Mouse (Mus musculus) liver, embryonic 14.5 days (tissue): ENCODE data around the gene Atp5g2. TPM values are rescaled to one million over a fixed set of nuclear protein-coding genes. Genes with fewer than 3 reads are reported as not detected.
A peak's percentile ranks its signal among the peaks of the same experiment; 100 is the strongest.

Source experiments
- ATAC-seq: fragments of 200-750 bp; cut with Nextera tagmentation; 2 replicates; pipeline ENCODE4 v1.8.0; 2017; ENCODE audit warnings: moderate number of reproducible peaks, mild to moderate bottlenecking, moderate library complexity; ENCODE audit not compliant: insufficient read depth
- DNase-seq, 3 experiments: peaks; one replicate each; pipeline ENCODE4 v3.0.0-alpha.2; 2012 to 2013; ENCODE audit warnings: low read depth in 3 of 3, low spot score in 3 of 3
- H3K27ac ChIP-seq: fragments of 300-500 bp; sonication (generic); 2 replicates; pipeline ENCODE4 v1.5.1; 2014; ENCODE audit warnings: moderate library complexity, mild to moderate bottlenecking, control low read depth, inconsistent platforms
- H3K27me3 ChIP-seq: fragments of 300-500 bp; sonication (generic); 2 replicates; pipeline ENCODE4 v1.6.1; 2014; ENCODE audit warnings: mild to moderate bottlenecking, low read length, moderate library complexity; ENCODE audit not compliant: control insufficient read depth, insufficient read depth
- H3K36me3 ChIP-seq: fragments of 300-500 bp; sonication (generic); replicated peaks from 2 replicates; pipeline ENCODE4 v1.6.1; 2014; ENCODE audit warnings: low read depth; ENCODE audit not compliant: control insufficient read depth, insufficient read depth
- H3K4me1 ChIP-seq, 2 experiments: fragments of 200-500 bp in 1 of 2; fragments of 300-500 bp in 1 of 2; sonication (generic) in 1 of 2; replicated peaks; 2 replicates each; pipeline ENCODE4 v1.6.1; 2012 to 2014; ENCODE audit warnings: antibody characterized with exemption in 1 of 2, inconsistent platforms in 1 of 2, low read length in 1 of 2; ENCODE audit not compliant: control insufficient read depth in 2 of 2, insufficient read depth in 2 of 2
- H3K4me2 ChIP-seq: fragments of 300-500 bp; sonication (generic); 2 replicates; pipeline ENCODE4 v1.6.1; 2014; ENCODE audit warnings: low read depth, mild to moderate bottlenecking, control low read depth, moderate library complexity
- H3K4me3 ChIP-seq, 2 experiments: fragments of 200-500 bp in 1 of 2; fragments of 300-500 bp in 1 of 2; sonication (generic) in 1 of 2; 2 replicates each; pipeline ENCODE4 v1.5.1; 2012 to 2014; ENCODE audit warnings: low read depth in 2 of 2, low read length in 2 of 2, mild to moderate bottlenecking in 2 of 2, control low read depth in 1 of 2, inconsistent platforms in 1 of 2, moderate library complexity in 1 of 2; ENCODE audit not compliant: insufficient read depth in 1 of 2
- H3K9ac ChIP-seq: fragments of 300-500 bp; sonication (generic); replicated peaks from 2 replicates; pipeline ENCODE4 v1.6.1; 2014; ENCODE audit warnings: mild to moderate bottlenecking, control low read depth, moderate library complexity
- H3K9me3 ChIP-seq: fragments of 300-500 bp; sonication (generic); 2 replicates; pipeline ENCODE4 v1.6.1; 2016; ENCODE audit warnings: low read length, mixed read lengths; ENCODE audit not compliant: control insufficient read depth
- CTCF ChIP-seq: IDR thresholded peaks from 2 replicates; pipeline ENCODE4 v1.5.1; 2016; ENCODE audit warnings: antibody characterized with exemption, low read depth, control low read depth
- EP300 ChIP-seq: IDR thresholded peaks from 2 replicates; pipeline ENCODE4 v1.6.1; 2016; ENCODE audit warnings: antibody characterized with exemption, low read depth
- WGBS: fragments of 180-500 bp; shearing (Covaris S2); extraction: QIAGEN DNeasy Blood & Tissue Kit; methylation state at CpG from one replicate; pipeline ENCODE4 v1.1.7; 2014; ENCODE audit not compliant: insufficient replicate concordance; 5-methylcytosine and 5-hydroxymethylcytosine counted together
- polyA plus RNA-seq, 2 experiments: library from polyadenylated mRNA; depleted of rRNA in 1 of 2; stranded (reverse) in 1 of 2; unstranded in 1 of 2; fragments of >200 nt; fragmentation: Nextera tagmentation in 1 of 2; extraction: Ambion mirVana in 1 of 2; gene quantifications; 2 replicates each; pipeline versions ENCODE4 v1.2.1 to v1.2.3; 2012 to 2014

Atp5g2 gene
- 126 and 227 TPM in 2 replicates for polyA plus RNA-seq (2012; rRNA removed)
- 38.4 and 42.3 TPM in 2 replicates for polyA plus RNA-seq (2014; fragmentation: Nextera tagmentation; extraction: Ambion mirVana)

- Histone ChIP-seq H3K4me1 (peaks cover 8 to 27% of the 10 kb centered on the region in 2 experiments; a peak in 3 of 4 replicates), H3K9ac (peak within 1 kb of the TSS; percentile 50), H3K9me3 (no peaks in the 10 kb centered on the region), H3K27me3 (peaks cover 28% of the 10 kb centered on the region), H3K36me3 (peaks cover 2% of the 10 kb centered on the region), H3K27ac (peak within 1 kb of the TSS; percentile 27), H3K4me3 (peak within 1 kb of the TSS; percentile 43 to 73; a peak in 3 of 4 replicates), H3K4me2 (peak within 1 kb of the TSS; percentile 63)
- ATAC-seq (no peak), DNase-seq (no peak)
- WGBS, result 13% methylated on average over 37 of the region's 37 CpGs
- TF ChIP-seq EP300, result no peak
- TF ChIP-seq CTCF, result no peak
Observed at GRCm38 (mm10) chr15:102672215-102673071, at the start of gene Atp5g2. Gene Atp5g2 (minus strand): TSS chr15:102672352.

GRCm38 (mm10) chr15:102721016-102721898 is 49.1 kb upstream of the Atp5g2 start:
- Histone ChIP-seq H3K27me3 (no peaks in the 10 kb centered on the region), H3K4me2 (peak overlapping the region; percentile 78), H3K9ac (peak overlapping the region; percentile 77), H3K27ac (no peak overlapping the region; the same call in 1 of the 2 replicates), H3K9me3 (no peaks in the 10 kb centered on the region), H3K4me1 (peaks cover 2 to 12% of the 10 kb centered on the region in 2 experiments; a peak in 3 of 4 replicates), H3K36me3 (no peaks in the 10 kb centered on the region), H3K4me3 (peak overlapping the region; percentile 74 to 95)
- no peak for TF ChIP-seq EP300
- no peak for TF ChIP-seq CTCF
- no peak for ATAC-seq
- no peak for DNase-seq
- 14% methylated on average over 14 of the region's 14 CpGs for WGBS

GRCm38 (mm10) chr15:102716132-102716531 is 44.0 kb upstream of the Atp5g2 start:
- Histone ChIP-seq H3K9me3 (no peaks in the 10 kb centered on the region), H3K27me3 (no peaks in the 10 kb centered on the region), H3K36me3 (no peaks in the 10 kb centered on the region), H3K4me1 (peaks cover 0 to 3% of the 10 kb centered on the region in 2 experiments; a peak in 3 of 4 replicates), H3K4me3 (no peak overlapping the region), H3K27ac (no peak overlapping the region), H3K9ac (no peak overlapping the region), H3K4me2 (no peak overlapping the region)
- no peak for ATAC-seq
- 72% methylated on average over 12 of the region's 12 CpGs for WGBS
- TF ChIP-seq EP300 (no peak), CTCF (no peak)
- DNase-seq, result no peak

- ATAC-seq (no peak), DNase-seq (no peak)
- no peak overlapping the region for H3K4me2 ChIP-seq
- WGBS, result 64% methylated on average over 6 of the region's 6 CpGs
- no peak overlapping the region for H3K4me3 ChIP-seq
- no peak overlapping the region for H3K27ac ChIP-seq
- H3K9ac ChIP-seq, result no peak overlapping the region
- no peaks in the 10 kb centered on the region for H3K27me3 ChIP-seq
- TF ChIP-seq CTCF (no peak), EP300 (no peak)
- H3K36me3 ChIP-seq, result no peaks in the 10 kb centered on the region
- H3K9me3 ChIP-seq, result no peaks in the 10 kb centered on the region
- H3K4me1 ChIP-seq, result no peaks in the 10 kb centered on the region
Observed at GRCm38 (mm10) chr15:102707736-102708269, 35.7 kb upstream of the Atp5g2 start.
